In the genomic region with DNA sequence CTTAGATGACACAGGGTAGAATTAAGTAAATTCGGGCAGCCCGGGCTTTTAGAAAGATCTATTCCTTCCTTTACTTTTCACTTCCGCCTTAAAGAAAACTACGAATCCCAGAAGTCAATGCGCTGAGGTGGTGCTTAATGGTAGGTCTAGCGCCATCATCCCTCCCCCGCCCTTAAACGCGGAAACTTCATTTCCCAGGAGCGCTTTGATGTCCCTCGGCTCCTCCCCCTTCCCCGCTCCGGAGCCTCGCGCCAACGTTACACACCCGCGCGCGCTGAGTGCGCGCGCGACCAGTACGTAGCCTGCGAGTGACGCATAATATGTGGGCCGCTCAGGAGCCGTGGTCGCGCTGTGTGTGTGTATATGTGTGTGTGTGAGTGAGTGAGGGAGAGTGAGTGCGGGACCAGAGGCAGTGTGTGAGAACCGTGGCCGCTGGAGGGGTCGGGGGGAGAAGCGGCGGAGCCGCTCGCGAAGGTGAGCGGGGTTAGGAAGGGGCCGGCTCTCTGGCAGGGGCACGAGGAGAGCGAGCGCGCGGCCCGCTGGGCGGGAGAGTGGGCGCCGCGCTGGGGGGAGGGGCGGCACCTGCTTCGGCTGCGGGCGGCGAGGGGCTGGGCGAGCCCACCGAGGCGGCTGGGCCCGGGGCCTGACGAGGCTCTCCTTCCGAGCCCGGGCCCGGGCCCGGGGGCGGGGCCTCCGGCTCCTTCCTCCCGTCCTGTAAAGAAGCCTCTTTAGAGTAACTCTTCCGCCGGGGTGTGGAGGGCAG, we compare ENCODE assay signal across 7 mouse cellular contexts. TPM values are rescaled to one million over a fixed set of nuclear protein-coding genes. Genes with fewer than 3 reads are reported as not detected.
A peak's percentile ranks its signal among the peaks of the same experiment; 100 is the strongest.
DNase-seq lines count a peak whose midpoint lies in the region; ATAC-seq lines count a peak whose summit lies in the region.

A gene (plus strand): TSS at position 257 of the 763 bp plus-strand sequence.

- H3K27ac ChIP-seq in intestine, embryonic 15.5 days, result peak within 1 kb of the TSS; percentile 96
- H3K27ac ChIP-seq in midbrain, embryonic 10.5 days (replicated peaks), result peak within 1 kb of the TSS; percentile 98

- H3K9me3 ChIP-seq in intestine, embryonic 15.5 days, result no peaks in the 10 kb centered on the region
- H3K9me3 ChIP-seq in midbrain, embryonic 10.5 days (replicated peaks), result no peaks in the 10 kb centered on the region

- DNase-seq in adrenal gland, adult 2 months, result peak; percentile 94
- DNase-seq in embryo, embryonic 11.5 days (ENCODE audit: low read depth, low spot score), result peak; percentile 99
- peak; percentile 67 to 87 for DNase-seq in gastrocnemius, postnatal 36 days
- DNase-seq in left cerebral cortex, postnatal 25 days (ENCODE audit: low spot score in 2 of 2), result peak; percentile 92 to 98
- DNase-seq in midbrain, embryonic 10.5 days (ENCODE audit: low spot score), result peak; percentile 95
- peak; percentile 92 for DNase-seq in right cerebral cortex, postnatal 4 days

- peak; percentile 97 for ATAC-seq in intestine, embryonic 15.5 days

- peak within 1 kb of the TSS; percentile 93 for H3K9ac ChIP-seq in intestine, embryonic 15.5 days

- peak within 1 kb of the TSS; percentile 99 for H3K4me3 ChIP-seq in intestine, embryonic 15.5 days (replicated peaks)
- peak within 1 kb of the TSS; percentile 98 for H3K4me3 ChIP-seq in midbrain, embryonic 10.5 days

- WGBS in intestine, embryonic 15.5 days, result under 1% methylated on average over 53 of the region's 71 CpGs
- under 1% methylated on average over 71 of the region's 71 CpGs for WGBS in midbrain, embryonic 10.5 days

- no peaks in the 10 kb centered on the region for H3K27me3 ChIP-seq in intestine, embryonic 15.5 days (replicated peaks)
- no peaks in the 10 kb centered on the region for H3K27me3 ChIP-seq in midbrain, embryonic 10.5 days (ENCODE audit: low read depth, poor library complexity, severe bottlenecking)

- intact Hi-C loops in gastrocnemius, postnatal 36 days (cut with DNase I), result loop anchor here (2.0 kb wide), 1 partner anchor 65 kb away; a partner anchor contains a TSS
- intact Hi-C loops in left cerebral cortex, postnatal 25 days (cut with DNase I), result loop anchor here (1.0 to 2.0 kb wide), 2 partner anchors 33 to 135 kb away; a partner anchor contains a TSS

- peak within 1 kb of the TSS; percentile 69 for H3K4me2 ChIP-seq in intestine, embryonic 15.5 days (replicated peaks)

- no peaks in the 10 kb centered on the region for H3K36me3 ChIP-seq in intestine, embryonic 15.5 days
- peaks cover 16% of the 10 kb centered on the region; the same call in 1 of the 2 replicates for H3K36me3 ChIP-seq in midbrain, embryonic 10.5 days

- no peaks in the 10 kb centered on the region for H3K4me1 ChIP-seq in intestine, embryonic 15.5 days (replicated peaks)
- H3K4me1 ChIP-seq in midbrain, embryonic 10.5 days, result peaks cover 6% of the 10 kb centered on the region

RNA-seq across cellular contexts. Expression of the gene that starts here (rescaled TPM):
- 10 to 100 TPM; 29.9 to 36.4 TPM for total RNA-seq in adrenal gland, adult 2 months (2021)
- 8.9 and 9.7 TPM in 2 replicates for polyA plus RNA-seq in adrenal gland, adult 2 months (2012; rRNA removed)
- 10 to 100 TPM; 12.2 to 12.7 TPM for total RNA-seq in gastrocnemius, postnatal 36 days (2021)
- 19.6 and 20.4 TPM in 2 replicates for polyA plus RNA-seq in intestine, embryonic 15.5 days (2015; fragmentation: Nextera tagmentation; extraction: Ambion mirVana)
- 10 to 100 TPM; 27.2 to 39.0 TPM for total RNA-seq in left cerebral cortex, postnatal 25 days (2021)
- polyA plus RNA-seq in midbrain, embryonic 10.5 days (2016; fragmentation: Nextera tagmentation; extraction: Ambion mirVana), result 33.6 and 35.7 TPM in 2 replicates

Comparison
In these comparisons a context has a peak if more than half of its experiments do, and no peak if none do; other contexts are left out.
1. Peak in every context shown above with its lines: DNase-seq, ATAC-seq, H3K4me3 ChIP-seq and H3K27ac ChIP-seq.